30 mouse cellular contexts compared by ENCODE assay signal in genomic region chr5:34309016-34309415, GRCm38 (mm10). TPM values are rescaled to one million over a fixed set of nuclear protein-coding genes. Genes with fewer than 3 reads are reported as not detected.
DNase-seq lines count a peak whose midpoint lies in the region; ATAC-seq and TF ChIP-seq lines count a peak whose summit lies in the region.
"Had no signal": no experiment of that assay in that cellular context is flagged by ENCODE, and none has a peak within 500 bp of the region (broad histone marks: within the 10 kb centered on the region; RNA-seq: fewer than 3 reads in every experiment).

No protein-coding gene starts in this region.

- no peaks in the 10 kb centered on the region for H3K27me3 ChIP-seq in kidney, embryonic 14.5 days (ENCODE audit: control insufficient read depth, insufficient read depth, low read length)
- H3K27me3 ChIP-seq in liver, adult 2 months (ENCODE audit: control insufficient read depth, insufficient read depth, low read length) = no peaks in the 10 kb centered on the region
- peaks cover 18% of the 10 kb centered on the region; the same call in 1 of the 2 replicates for H3K27me3 ChIP-seq in liver, embryonic 12.5 days (replicated peaks)
- H3K27me3 ChIP-seq in midbrain, embryonic 13.5 days = no peaks in the 10 kb centered on the region
- H3K27me3 ChIP-seq: embryonic facial prominence, embryonic 13.5 days; forebrain, embryonic 15.5 days had no signal

- 69% methylated on average over 3 of the region's 3 CpGs for WGBS in kidney, embryonic 14.5 days
- 33% methylated on average over 3 of the region's 3 CpGs for WGBS in liver, adult 2 months
- 60% methylated on average over 3 of the region's 3 CpGs for WGBS in liver, embryonic 12.5 days (ENCODE audit: insufficient replicate concordance)
- 86% methylated on average over 3 of the region's 3 CpGs for WGBS in midbrain, embryonic 13.5 days

- no peaks in the 10 kb centered on the region for H3K9me3 ChIP-seq in kidney, embryonic 14.5 days (ENCODE audit: control insufficient read depth, low read length)
- no peaks in the 10 kb centered on the region for H3K9me3 ChIP-seq in liver, embryonic 12.5 days (replicated peaks)
- no peaks in the 10 kb centered on the region for H3K9me3 ChIP-seq in midbrain, embryonic 13.5 days
- H3K9me3 ChIP-seq: embryonic facial prominence, embryonic 10.5 days; embryonic facial prominence, embryonic 13.5 days; forebrain, embryonic 12.5 days; forebrain, embryonic 15.5 days; heart, embryonic 10.5 days; heart, embryonic 13.5 days had no signal

- H3K4me2 ChIP-seq in kidney, embryonic 14.5 days (replicated peaks; ENCODE audit: low read depth, low read length) = no peak overlapping the region
- H3K4me2 ChIP-seq in liver, embryonic 12.5 days = no peak overlapping the region
- no peak overlapping the region for H3K4me2 ChIP-seq in midbrain, embryonic 13.5 days (replicated peaks)
- H3K4me2 ChIP-seq: embryonic facial prominence, embryonic 13.5 days; forebrain, embryonic 12.5 days; forebrain, embryonic 15.5 days; heart, embryonic 13.5 days; hindbrain, embryonic 14.5 days had no signal

- H3K36me3 ChIP-seq in kidney, embryonic 14.5 days (ENCODE audit: control insufficient read depth, insufficient read depth, low read length) = no peaks in the 10 kb centered on the region
- H3K36me3 ChIP-seq in liver, adult 2 months (ENCODE audit: control insufficient read depth, insufficient read depth, low read length) = no peaks in the 10 kb centered on the region
- H3K36me3 ChIP-seq in liver, embryonic 12.5 days = no peaks in the 10 kb centered on the region
- H3K36me3 ChIP-seq in midbrain, embryonic 13.5 days = no peaks in the 10 kb centered on the region
- H3K36me3 ChIP-seq: embryonic facial prominence, embryonic 10.5 days; embryonic facial prominence, embryonic 13.5 days; forebrain, embryonic 12.5 days; forebrain, embryonic 15.5 days; heart, embryonic 10.5 days; heart, embryonic 13.5 days had no signal

- no peak for TF ChIP-seq CTCF in liver, adult 2 months (IDR thresholded peaks at IDR 0.05; ENCODE audit: low read depth, low read length)

- H3K4me3 ChIP-seq in kidney, embryonic 14.5 days (ENCODE audit: low read length) = no peak overlapping the region
- H3K4me3 ChIP-seq in liver, adult 2 months (ENCODE audit: insufficient read depth, low read depth, low read length) = no peak overlapping the region
- H3K4me3 ChIP-seq in liver, embryonic 12.5 days = no peak overlapping the region
- H3K4me3 ChIP-seq in midbrain, embryonic 13.5 days (replicated peaks) = no peak overlapping the region
- H3K4me3 ChIP-seq: embryonic facial prominence, embryonic 10.5 days; embryonic facial prominence, embryonic 13.5 days; erythroblast, embryonic 14.5 days; forebrain, embryonic 12.5 days; forebrain, embryonic 15.5 days; heart, adult 2 months; heart, embryonic 10.5 days; heart, embryonic 13.5 days had no signal

- DNase-seq in cerebellum, postnatal 10 days = peak; percentile 41 to 42
- DNase-seq in cerebellum, adult 9-10 months = no peak
- peak; percentile 31 for DNase-seq in kidney, postnatal 10 days
- peak; percentile 22 for DNase-seq in liver, adult 2 months (ENCODE audit: extremely low read depth, low read depth, low spot score)
- DNase-seq: adrenal gland, postnatal 10 days; adrenal gland, postnatal 36 days; cerebellum, adult 18-20 months; cerebellum, adult 9-11 months; cerebellum, postnatal 36 days; embryo, embryonic 11 days; gastrocnemius, postnatal 10 days; gastrocnemius, postnatal 36 days; heart, adult 2 months; heart, postnatal 14 days; heart, postnatal 4 days had no signal

- no peak overlapping the region for H3K9ac ChIP-seq in kidney, embryonic 14.5 days (ENCODE audit: low read depth, low read length)
- H3K9ac ChIP-seq in liver, adult 2 months (ENCODE audit: low read depth, low read length) = no peak overlapping the region
- no peak overlapping the region for H3K9ac ChIP-seq in liver, embryonic 12.5 days
- no peak overlapping the region for H3K9ac ChIP-seq in midbrain, embryonic 13.5 days (replicated peaks)
- H3K9ac ChIP-seq: embryonic facial prominence, embryonic 13.5 days; forebrain, embryonic 12.5 days; forebrain, embryonic 15.5 days; heart, embryonic 13.5 days; hindbrain, embryonic 14.5 days had no signal

- H3K27ac ChIP-seq in kidney, embryonic 14.5 days (ENCODE audit: low read depth, low read length) = no peak overlapping the region
- no peak overlapping the region for H3K27ac ChIP-seq in liver, adult 2 months (replicated peaks; ENCODE audit: insufficient read depth, low read depth, low read length)
- no peak overlapping the region for H3K27ac ChIP-seq in liver, embryonic 12.5 days
- no peak overlapping the region for H3K27ac ChIP-seq in midbrain, embryonic 13.5 days
- H3K27ac ChIP-seq: embryonic facial prominence, embryonic 10.5 days; embryonic facial prominence, embryonic 13.5 days; forebrain, embryonic 12.5 days; forebrain, embryonic 15.5 days; heart, adult 2 months; heart, embryonic 10.5 days; heart, embryonic 13.5 days; hindbrain, embryonic 14.5 days had no signal

- H3K79me2 ChIP-seq in liver, adult 2 months (ENCODE audit: control insufficient read depth, insufficient read depth, low read length) = no peaks in the 10 kb centered on the region

- no peak for TF ChIP-seq POLR2A in liver, adult 2 months (IDR thresholded peaks at IDR 0.05; ENCODE audit: extremely low read depth, insufficient read depth, low read length)

- no peak for ATAC-seq in kidney, embryonic 14.5 days (ENCODE audit: low FRiP score, low TSS enrichment)
- no peak for ATAC-seq in liver, embryonic 12.5 days
- no peak for ATAC-seq in midbrain, embryonic 13.5 days
- ATAC-seq: activated CD4-positive, CD25-positive, alpha-beta regulatory T cell, adult 4 months; forebrain, embryonic 15.5 days had no signal

- H3K4me1 ChIP-seq in kidney, embryonic 14.5 days (ENCODE audit: control insufficient read depth, insufficient read depth, low read length) = no peaks in the 10 kb centered on the region
- H3K4me1 ChIP-seq in liver, adult 2 months (ENCODE audit: control insufficient read depth, insufficient read depth, low read length) = 0 out of 2 replicates have a peak, but pooled peaks cover 3% of the 10 kb centered on the region
- H3K4me1 ChIP-seq in liver, embryonic 12.5 days = no peaks in the 10 kb centered on the region
- H3K4me1 ChIP-seq in midbrain, embryonic 13.5 days (replicated peaks) = no peaks in the 10 kb centered on the region
- H3K4me1 ChIP-seq: embryonic facial prominence, embryonic 10.5 days; embryonic facial prominence, embryonic 13.5 days; forebrain, embryonic 12.5 days; forebrain, embryonic 15.5 days; heart, embryonic 10.5 days; heart, embryonic 13.5 days had no signal

RNA-seq across cellular contexts. Expression of gene Cfap99, which starts 20.6 kb away (rescaled TPM):
- polyA plus RNA-seq in kidney, embryonic 14.5 days (2014; fragmentation: Nextera tagmentation; extraction: Ambion mirVana) = not detected in 2 replicates
- total RNA-seq in liver, adult 2 months (2014; rRNA removed) = not detected in 2 replicates
- polyA plus RNA-seq in liver, adult 2 months (2012; rRNA removed) = not detected in 2 replicates
- polyA plus RNA-seq in liver, embryonic 12.5 days (2016; fragmentation: Nextera tagmentation; extraction: Ambion mirVana) = not detected in 2 replicates
- not detected in 2 replicates for polyA plus RNA-seq in midbrain, embryonic 13.5 days (2015; fragmentation: Nextera tagmentation; extraction: Ambion mirVana)
- total RNA-seq: adrenal gland, adult 18-20 months; adrenal gland, postnatal 10 days; adrenal gland, postnatal 36 days; gastrocnemius, adult 18-20 months; gastrocnemius, postnatal 36 days; granulocyte monocyte progenitor cell, adult 5-6 weeks; heart, adult 2 months; heart, postnatal 14 days; heart, postnatal 4 days had no signal
- polyA plus RNA-seq: activated CD4-positive, CD25-positive, alpha-beta regulatory T cell, adult 4 months; embryonic facial prominence, embryonic 10.5 days; embryonic facial prominence, embryonic 13.5 days; erythroblast, embryonic 14.5 days; forebrain, embryonic 12.5 days; forebrain, embryonic 15.5 days; heart, adult 2 months; heart, embryonic 10.5 days; heart, embryonic 13.5 days had no signal

RNA-seq across cellular contexts. Expression of gene Zfyve28, which starts 20.8 kb away (rescaled TPM):
- 0.14 and 0.37 TPM in 2 replicates for polyA plus RNA-seq in kidney, embryonic 14.5 days (2014; fragmentation: Nextera tagmentation; extraction: Ambion mirVana)
- total RNA-seq in liver, adult 2 months (2014; rRNA removed) = 0.07 TPM in 1 of 2 replicates, not detected in the other
- 0.15 TPM in 1 of 2 replicates, not detected in the other for polyA plus RNA-seq in liver, adult 2 months (2012; rRNA removed)
- 0.16 TPM in 1 of 2 replicates, not detected in the other for polyA plus RNA-seq in liver, embryonic 12.5 days (2016; fragmentation: Nextera tagmentation; extraction: Ambion mirVana)
- polyA plus RNA-seq in midbrain, embryonic 13.5 days (2015; fragmentation: Nextera tagmentation; extraction: Ambion mirVana) = 3.7 and 3.8 TPM in 2 replicates
- total RNA-seq: granulocyte monocyte progenitor cell, adult 5-6 weeks had no signal
- polyA plus RNA-seq: erythroblast, embryonic 14.5 days had no signal

RNA-seq across cellular contexts. Expression of gene Rnf4, which starts 27.1 kb away (rescaled TPM):
- 140 and 213 TPM in 2 replicates for polyA plus RNA-seq in kidney, embryonic 14.5 days (2014; fragmentation: Nextera tagmentation; extraction: Ambion mirVana)
- total RNA-seq in liver, adult 2 months (2014; rRNA removed) = 76.7 and 78.3 TPM in 2 replicates
- 46.2 and 50.6 TPM in 2 replicates for polyA plus RNA-seq in liver, adult 2 months (2012; rRNA removed)
- 111 TPM in 2 replicates for polyA plus RNA-seq in liver, embryonic 12.5 days (2016; fragmentation: Nextera tagmentation; extraction: Ambion mirVana)
- 136 and 141 TPM in 2 replicates for polyA plus RNA-seq in midbrain, embryonic 13.5 days (2015; fragmentation: Nextera tagmentation; extraction: Ambion mirVana)
